Mouse (Mus musculus) myocyte (in vitro differentiated cells): Measurements from ENCODE around the gene Cpt2.

ENCODE experiments used
- CEBPB ChIP-seq: IDR thresholded peaks from 2 replicates; pipeline ENCODE4 v1.6.1; 2011; ENCODE audit warnings: mild to moderate bottlenecking, moderate library complexity; ENCODE audit not compliant: poor library complexity, insufficient read depth, severe bottlenecking
- E2F4 ChIP-seq: IDR thresholded peaks from one replicate; pipeline ENCODE4 v1.6.1; 2011; ENCODE audit warnings: mild to moderate bottlenecking, control low read depth, moderate library complexity; ENCODE audit not compliant: insufficient read depth
- MAX ChIP-seq: IDR thresholded peaks from one replicate; pipeline ENCODE4 v1.6.1; 2011; ENCODE audit warnings: low read depth, mild to moderate bottlenecking, control low read depth
- MYOD1 ChIP-seq, 3 experiments: IDR thresholded peaks; one replicate each; pipeline ENCODE4 v1.6.1; 2011; ENCODE audit warnings: control low read depth in 2 of 3, low read depth in 2 of 3, mild to moderate bottlenecking in 2 of 3, moderate library complexity in 1 of 3; ENCODE audit not compliant: insufficient read length in 2 of 3, control insufficient read depth in 1 of 3
- MYOG ChIP-seq, 3 experiments: IDR thresholded peaks; one replicate each; pipeline ENCODE4 v1.6.1; 2011; ENCODE audit warnings: control low read depth in 2 of 3, low read depth in 2 of 3, mild to moderate bottlenecking in 2 of 3; ENCODE audit not compliant: insufficient read length in 2 of 3, control insufficient read depth in 1 of 3, insufficient read depth in 1 of 3
- POLR2A ChIP-seq: IDR thresholded peaks from one replicate; pipeline ENCODE4 v1.6.1; 2011; ENCODE audit warnings: low read depth, mild to moderate bottlenecking, control low read depth, moderate library complexity; ENCODE audit not compliant: insufficient read length
- POLR2AphosphoS2 ChIP-seq: IDR thresholded peaks from one replicate; pipeline ENCODE4 v1.6.1; 2011; ENCODE audit warnings: low read depth, control low read depth; ENCODE audit not compliant: insufficient read length
- REST ChIP-seq: IDR thresholded peaks from one replicate; pipeline ENCODE4 v1.6.1; 2011; ENCODE audit warnings: mild to moderate bottlenecking, control low read depth, moderate library complexity; ENCODE audit not compliant: insufficient read depth, insufficient read length
- SRF ChIP-seq: IDR thresholded peaks from one replicate; pipeline ENCODE4 v1.6.1; 2011; ENCODE audit warnings: low read depth; ENCODE audit not compliant: control insufficient read depth, insufficient read length
- TCF12 ChIP-seq: IDR thresholded peaks from one replicate; pipeline ENCODE4 v1.6.1; 2011; ENCODE audit warnings: mild to moderate bottlenecking, control low read depth; ENCODE audit not compliant: poor library complexity, insufficient read depth, severe bottlenecking
- TCF3 ChIP-seq: IDR thresholded peaks from one replicate; pipeline ENCODE4 v1.6.1; 2011; ENCODE audit warnings: low read depth, control low read depth; ENCODE audit not compliant: insufficient read length
- USF1 ChIP-seq: IDR thresholded peaks from one replicate; pipeline ENCODE4 v1.6.1; 2011; ENCODE audit warnings: low read depth, mild to moderate bottlenecking, control low read depth, moderate library complexity

GRCm38 (mm10) chr4:107949918-107950317, 26.5 kb upstream of the Cpt2 start:
- TF ChIP-seq USF1 (no peak), SRF (no peak), POLR2A (no peak), MAX (no peak), TCF12 (no peak), MYOD1 (IDR thresholded peaks at IDR 0.05; ENCODE audit: control insufficient read depth in 1 of 3, insufficient read length in 2 of 3, low read depth in 2 of 3) (no peak), E2F4 (no peak), POLR2AphosphoS2 (no peak), CEBPB (no peak), TCF3 (no peak), MYOG (IDR thresholded peaks at IDR 0.05; ENCODE audit: control insufficient read depth in 1 of 3, insufficient read depth in 1 of 3, insufficient read length in 2 of 3, low read depth in 2 of 3) (no peak), REST (no peak)
